Mouse (Mus musculus) MN1 (cell line): ENCODE data around the gene Rerg.
"Not testable (repeated sequence)": the region's sequence is repeated elsewhere in the genome, so short reads cannot be mapped to it uniquely, and the experiment has no call there.

Experiments
- DNase-seq: peaks from one replicate; pipeline ENCODE4 v3.0.0-alpha.2; 2016; ENCODE audit warnings: low spot score

Gene Rerg

GRCm38 (mm10) chr6:137076225-137076624 lies 94.1 kb downstream of the Rerg start:
- no peak for DNase-seq

GRCm38 (mm10) chr6:137072256-137072655 lies 98.0 kb downstream of the Rerg start:
- no peak for DNase-seq

- DNase-seq, result no peak
Measured at GRCm38 (mm10) chr6:137071466-137071865, 98.8 kb downstream of the Rerg start.

GRCm38 (mm10) chr6:137065506-137065905 lies 104.8 kb downstream of the Rerg start:
- no peak for DNase-seq

- no peak for DNase-seq
Measured at GRCm38 (mm10) chr6:137064786-137065185, 105.5 kb downstream of the Rerg start.

- no peak for DNase-seq
Measured at GRCm38 (mm10) chr6:137063239-137063940, 106.9 kb downstream of the Rerg start.

GRCm38 (mm10) chr6:137061880-137062531 lies 108.3 kb downstream of the Rerg start:
- no peak for DNase-seq

- no peak for DNase-seq
Measured at GRCm38 (mm10) chr6:137060595-137060994, 109.7 kb downstream of the Rerg start.

GRCm38 (mm10) chr6:137058257-137058656 lies 112.0 kb downstream of the Rerg start:
- no peak for DNase-seq

GRCm38 (mm10) chr6:137054073-137054472 lies 116.2 kb downstream of the Rerg start:
- no peak for DNase-seq

- DNase-seq, result no peak
Measured at GRCm38 (mm10) chr6:137053464-137053863, 116.8 kb downstream of the Rerg start.

- no peak for DNase-seq
Measured at GRCm38 (mm10) chr6:137053006-137053405, 117.3 kb downstream of the Rerg start.

GRCm38 (mm10) chr6:137047036-137047435 lies 123.3 kb downstream of the Rerg start:
- no peak for DNase-seq

- no peak for DNase-seq
Measured at GRCm38 (mm10) chr6:137045011-137045504, 125.2 kb downstream of the Rerg start.

- DNase-seq, result not testable (repeated sequence)
Measured at GRCm38 (mm10) chr6:137035611-137036395, 134.5 kb downstream of the Rerg start.

GRCm38 (mm10) chr6:137030611-137031097 lies 139.6 kb downstream of the Rerg start:
- no peak for DNase-seq

- no peak for DNase-seq
Measured at GRCm38 (mm10) chr6:137029931-137030610, 140.2 kb downstream of the Rerg start.

GRCm38 (mm10) chr6:137025461-137025860 lies 144.8 kb downstream of the Rerg start:
- no peak for DNase-seq

- no peak for DNase-seq
Measured at GRCm38 (mm10) chr6:137024541-137024940, 145.8 kb downstream of the Rerg start.

- no peak for DNase-seq
Measured at GRCm38 (mm10) chr6:137017216-137017973, 152.9 kb downstream of the Rerg start.

- no peak for DNase-seq
Measured at GRCm38 (mm10) chr6:137014346-137014745, 156.0 kb downstream of the Rerg start.
